Mouse (Mus musculus) C3H10T1/2 (cell line): ENCODE results near the gene Aoc3. TPM values are rescaled to one million over a fixed set of nuclear protein-coding genes. Genes with fewer than 3 reads are reported as not detected.

Experiments used
- polyA plus RNA-seq, 2 experiments: library from polyadenylated mRNA; unstranded; fragments of >200 nt; fragmentation: generic; extraction: Trizol; gene quantifications; one replicate each; pipeline ENCODE4 v1.2.1; 2012; ENCODE audit warnings: missing spikeins in 2 of 2

Aoc3 gene
- 10 to 100 TPM in 1 of 2 experiments, under 1 TPM in 1; 0.39 to 37.3 TPM for polyA plus RNA-seq

DNA sequence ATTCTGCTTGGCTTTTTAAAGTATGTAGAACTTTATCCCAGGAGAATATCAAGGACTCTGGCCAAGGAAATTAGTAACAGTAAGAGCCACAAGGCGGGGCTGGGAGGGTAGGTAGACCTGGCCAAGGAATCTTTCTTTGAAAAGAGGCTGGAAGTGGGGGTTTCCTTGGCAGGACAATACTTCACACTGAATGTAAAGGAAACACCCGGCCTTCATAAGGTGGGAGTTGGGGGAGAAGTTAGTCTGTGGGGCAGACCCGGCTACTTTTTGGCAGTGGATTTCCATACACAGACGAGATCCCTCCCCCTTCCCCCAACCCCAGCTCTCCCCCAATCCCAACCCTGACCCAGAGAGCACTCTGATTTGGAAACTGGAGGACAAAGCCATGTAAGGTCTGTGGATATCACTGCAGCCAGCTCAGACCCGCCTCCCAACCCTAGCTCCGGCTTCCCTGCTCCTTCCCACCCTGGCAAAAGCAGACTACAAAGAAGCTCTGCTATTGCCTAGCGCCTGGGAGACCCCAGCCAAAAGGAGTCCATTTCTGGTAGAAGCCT, at the start of gene Aoc3:
Gene Aoc3, plus strand, starts transcription at position 235 of the 554 bp plus-strand sequence.

DNA sequence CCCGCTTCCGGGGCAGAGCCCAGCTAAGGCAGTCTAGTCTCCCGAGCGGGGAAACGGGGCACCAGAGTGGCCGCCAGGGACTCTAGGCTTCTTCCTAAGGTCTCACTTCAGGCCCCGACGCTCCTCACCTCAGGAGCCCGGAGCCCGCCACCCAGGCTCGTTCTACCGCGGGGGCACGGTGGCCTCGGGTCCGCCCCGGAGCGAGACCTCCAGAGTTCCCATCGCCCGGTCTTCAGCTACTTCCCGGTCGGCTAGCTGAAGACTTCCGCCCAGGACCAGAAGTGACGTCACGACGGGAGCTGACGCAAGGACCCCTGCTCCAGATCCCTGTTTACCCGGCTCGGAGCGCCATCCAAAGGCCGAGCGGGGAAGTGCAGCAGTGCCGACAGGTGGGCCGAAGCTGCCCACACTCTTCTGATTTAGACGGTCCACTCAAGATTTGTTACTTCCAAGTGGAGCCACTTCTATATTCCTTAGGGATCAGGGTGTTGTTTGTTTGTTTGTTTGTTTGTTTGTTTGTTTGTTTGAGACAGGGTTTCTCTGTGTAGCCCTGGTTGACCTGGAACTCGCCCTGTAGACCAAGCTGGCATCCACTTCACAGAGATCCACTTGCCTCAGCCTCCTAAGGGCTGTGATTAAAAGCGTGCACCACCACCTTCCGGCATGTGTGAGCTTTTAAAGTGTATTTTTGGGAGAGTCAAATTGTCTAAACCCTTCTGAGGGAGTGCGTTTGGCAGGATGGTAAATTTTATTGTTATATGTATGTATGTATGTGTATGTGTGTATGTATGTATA, 28.2 kb upstream of the Aoc3 start, which contains the start of gene Becn1:
Gene Becn1, minus strand, starts transcription at position 283 of the 795 bp plus-strand sequence.

DNA sequence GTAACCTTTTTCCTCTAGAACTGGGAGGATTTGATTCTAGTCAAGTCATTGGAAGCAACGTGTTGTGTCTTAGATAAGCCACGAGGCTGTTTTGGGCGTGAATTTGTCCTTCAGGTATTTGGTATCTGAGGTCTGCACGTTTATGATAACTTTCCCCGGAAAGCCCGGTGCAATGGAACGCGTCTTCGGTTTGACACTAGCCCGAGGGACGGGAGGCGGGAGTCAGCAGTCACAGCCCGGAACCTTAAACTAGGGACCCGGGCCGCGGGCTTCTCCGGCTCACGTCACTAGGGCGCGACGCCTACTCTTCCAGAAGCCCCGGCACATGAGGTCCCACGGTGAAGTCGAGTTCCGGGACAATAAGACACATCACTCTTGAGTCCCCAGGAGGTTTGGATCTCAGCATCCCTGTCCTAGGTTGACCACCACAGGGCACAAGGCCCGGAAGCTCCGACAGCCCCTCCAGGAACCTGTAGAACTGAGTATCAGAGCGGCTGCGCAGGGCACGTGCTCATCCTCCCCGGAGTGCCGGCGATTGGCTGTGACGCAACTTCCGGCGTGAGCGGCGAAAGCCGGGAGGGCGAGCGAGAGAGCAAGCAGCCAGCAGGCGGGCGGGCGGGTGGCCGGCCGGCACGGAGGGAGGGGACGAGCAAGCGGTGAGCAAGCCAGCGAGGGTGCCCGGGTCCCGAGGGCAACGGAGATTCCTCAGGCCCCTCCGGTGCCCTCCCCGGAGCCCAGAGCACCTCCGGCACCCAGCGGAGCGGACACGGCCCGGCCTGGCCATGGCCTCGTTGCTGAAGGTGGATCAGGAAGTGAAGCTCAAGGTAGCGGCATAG, 14.5 kb upstream of the Aoc3 start, which contains the start of gene Psme3:
Gene Psme3, plus strand, starts transcription at position 549 of the 836 bp plus-strand sequence.

DNA sequence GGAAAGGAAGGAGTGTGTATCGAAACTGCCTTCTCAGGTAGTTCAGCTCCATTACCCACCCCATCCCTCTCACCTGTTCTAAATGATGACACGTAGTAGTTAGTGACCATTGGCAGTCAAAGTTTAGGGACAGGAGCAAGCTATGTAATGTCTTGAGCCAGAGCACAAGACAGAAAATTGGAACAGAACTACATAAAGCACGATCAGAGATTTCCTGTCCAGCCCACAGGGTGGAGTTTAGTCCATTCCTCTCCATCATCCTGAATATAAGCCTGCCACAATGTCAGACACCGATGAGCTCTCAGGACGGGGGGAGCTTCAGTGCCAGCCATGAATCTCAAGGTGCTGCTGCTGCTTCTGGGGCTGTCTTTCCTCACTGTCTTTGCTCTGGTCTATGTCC, 5.6 kb upstream of the Aoc3 start, which contains the start of gene Aoc2:
Gene Aoc2, plus strand, starts transcription at position 301 of the 400 bp plus-strand sequence.

DNA sequence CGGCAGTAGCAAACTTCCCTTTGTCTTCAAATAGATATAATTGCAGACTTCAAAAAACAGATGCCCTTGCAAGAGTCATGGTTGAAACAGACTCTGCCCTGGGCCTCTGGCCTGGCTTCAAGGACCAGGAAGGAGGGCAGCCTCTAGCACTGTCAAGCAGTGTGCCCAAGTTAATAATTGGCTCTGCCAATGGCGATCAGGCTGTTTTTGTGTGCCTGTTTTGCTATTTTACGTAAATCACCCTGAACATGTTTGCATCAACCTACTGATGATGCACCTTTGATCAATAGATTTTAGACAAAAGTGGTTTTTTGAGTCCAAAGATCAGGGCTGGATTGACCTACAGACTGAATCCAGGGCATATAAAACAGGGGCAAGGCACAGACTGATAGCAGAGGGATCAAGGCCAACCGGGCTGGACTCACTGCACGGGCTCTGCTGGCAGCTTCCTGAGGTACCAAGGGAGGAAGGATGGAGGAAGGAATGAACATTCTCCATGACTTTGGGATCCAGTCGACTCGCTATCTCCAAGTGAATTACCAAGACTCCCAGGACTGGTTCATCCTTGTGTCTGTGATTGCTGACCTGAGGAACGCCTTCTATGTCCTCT, 37.0 kb downstream of the Aoc3 start, which contains the start of gene G6pc:
Gene G6pc, plus strand, starts transcription at position 236 of the 610 bp plus-strand sequence.

Other genes starting within 250 kb of the Aoc3 start
- gene Coasy, start 248.0 kb upstream of the Aoc3 start, polyA plus RNA-seq = 10 to 100 TPM; 24.7 to 42.6 TPM
- 10 to 100 TPM; 23.4 to 30.0 TPM for gene Mlx, start 243.3 kb upstream of the Aoc3 start, polyA plus RNA-seq
- gene Psmc3ip, start 235.2 kb upstream of the Aoc3 start, polyA plus RNA-seq = 10 to 100 TPM; 10.9 to 17.0 TPM
- 10 to 100 TPM; 18.5 to 57.2 TPM for gene Retreg3, start 210.7 kb upstream of the Aoc3 start, polyA plus RNA-seq
- 100 to 1,000 TPM in 1 of 2 experiments, 10 to 100 TPM in 1; 79.8 to 132 TPM for gene Tubg1, start 210.7 kb upstream of the Aoc3 start, polyA plus RNA-seq
- gene Tubg2, start 174.7 kb upstream of the Aoc3 start, polyA plus RNA-seq = under 1 TPM; 0.08 to 0.42 TPM
- 1 to 10 TPM in 1 of 2 experiments, under 1 TPM in 1; 0.25 to 4.2 TPM for gene Cntnap1, start 160.1 kb upstream of the Aoc3 start, polyA plus RNA-seq
- 10 to 100 TPM; 19.4 to 50.6 TPM for gene Plekhh3, start 159.3 kb upstream of the Aoc3 start, polyA plus RNA-seq
- gene Ccr10, start 155.2 kb upstream of the Aoc3 start, polyA plus RNA-seq = 1 to 10 TPM in 1 of 2 experiments, under 1 TPM in 1; 0.15 to 1.9 TPM
- gene Ezh1, start 104.1 kb upstream of the Aoc3 start, polyA plus RNA-seq = 10 to 100 TPM in 1 of 2 experiments, 1 to 10 TPM in 1; 2.5 to 59.5 TPM
- gene Ramp2, start 84.6 kb upstream of the Aoc3 start, polyA plus RNA-seq = 10 to 100 TPM in 1 of 2 experiments, under 1 TPM in 1; 0.06 to 11.4 TPM
- 100 to 1,000 TPM; 160 to 255 TPM for gene Vps25, start 76.9 kb upstream of the Aoc3 start, polyA plus RNA-seq
- 10 to 100 TPM in 1 of 2 experiments, under 1 TPM in 1; 0.75 to 15.8 TPM for gene Wnk4, start 70.0 kb upstream of the Aoc3 start, polyA plus RNA-seq
- gene Cntd1, start 51.6 kb upstream of the Aoc3 start, polyA plus RNA-seq = under 1 TPM in 1 of 2 experiments, not detected in 1; 0.31 TPM
- 100 to 1,000 TPM; 129 to 135 TPM for gene Coa3, start 51.5 kb upstream of the Aoc3 start, polyA plus RNA-seq
- 100 to 1,000 TPM in 1 of 2 experiments, 10 to 100 TPM in 1; 26.7 to 146 TPM for gene Becn1, start 28.3 kb upstream of the Aoc3 start, polyA plus RNA-seq
- gene Psme3, start 14.4 kb upstream of the Aoc3 start, polyA plus RNA-seq = 10 to 100 TPM; 40.8 to 46.7 TPM
- 1 to 10 TPM in 1 of 2 experiments, under 1 TPM in 1; 0.28 to 2.7 TPM for gene Aoc2, start 5.5 kb upstream of the Aoc3 start, polyA plus RNA-seq
- gene G6pc, start 37.0 kb downstream of the Aoc3 start, polyA plus RNA-seq = not detected
- 100 to 1,000 TPM in 1 of 2 experiments, 10 to 100 TPM in 1; 55.6 to 118 TPM for gene Aarsd1, start 87.0 kb downstream of the Aoc3 start, polyA plus RNA-seq
- gene Gm27029, start 94.2 kb downstream of the Aoc3 start, polyA plus RNA-seq = 10 to 100 TPM in 1 of 2 experiments, 1 to 10 TPM in 1; 6.0 to 10.4 TPM
- 10 to 100 TPM in 1 of 2 experiments, 1 to 10 TPM in 1; 7.1 to 24.8 TPM for gene Rundc1, start 94.5 kb downstream of the Aoc3 start, polyA plus RNA-seq
- gene Ptges3l, start 94.7 kb downstream of the Aoc3 start, polyA plus RNA-seq = 10 to 100 TPM in 1 of 2 experiments, 1 to 10 TPM in 1; 8.2 to 25.9 TPM
- 1,000 to 10,000 TPM; 3,424 to 4,212 TPM for gene Rpl27, start 111.7 kb downstream of the Aoc3 start, polyA plus RNA-seq
- 10 to 100 TPM; 38.1 to 78.1 TPM for gene Ifi35, start 117.8 kb downstream of the Aoc3 start, polyA plus RNA-seq
- 10 to 100 TPM; 41.4 to 62.3 TPM for gene Rnd2, start 134.4 kb downstream of the Aoc3 start, polyA plus RNA-seq
- 100 to 1,000 TPM; 270 to 433 TPM for gene Vat1, start 135.6 kb downstream of the Aoc3 start, polyA plus RNA-seq
- 1 to 10 TPM in 1 of 2 experiments, under 1 TPM in 1; 0.53 to 2.7 TPM for gene Brca1, start 221.3 kb downstream of the Aoc3 start, polyA plus RNA-seq
- 10 to 100 TPM in 1 of 2 experiments, 1 to 10 TPM in 1; 3.3 to 49.8 TPM for gene Nbr1, start 221.5 kb downstream of the Aoc3 start, polyA plus RNA-seq